Mouse (Mus musculus) heart, postnatal 0 days (tissue): ENCODE data around the gene Dlg2. TPM values are rescaled to one million over a fixed set of nuclear protein-coding genes. Genes with fewer than 3 reads are reported as not detected.

Experiments
- ATAC-seq: fragments of 200-750 bp; cut with Nextera tagmentation; 2 replicates; pipeline ENCODE4 v1.8.0; 2017; ENCODE audit warnings: low read depth, moderate number of reproducible peaks, moderate library complexity; ENCODE audit not compliant: insufficient read depth
- DNase-seq: peaks from one replicate; pipeline ENCODE4 v3.0.0-alpha.2; 2016; ENCODE audit warnings: low spot score
- H3K27ac ChIP-seq: fragments of 300-500 bp; sonication (generic); 2 replicates; pipeline ENCODE4 v1.5.1; 2014; ENCODE audit warnings: low read depth, mild to moderate bottlenecking
- H3K27me3 ChIP-seq: fragments of 300-500 bp; sonication (generic); 2 replicates; pipeline ENCODE4 v1.6.1; 2014; ENCODE audit warnings: low read length, mixed read lengths; ENCODE audit not compliant: control insufficient read depth, insufficient read depth
- H3K36me3 ChIP-seq: fragments of 300-500 bp; sonication (generic); replicated peaks from 2 replicates; pipeline ENCODE4 v1.6.1; 2014; ENCODE audit warnings: low read length, mixed read lengths; ENCODE audit not compliant: control insufficient read depth, insufficient read depth
- H3K4me1 ChIP-seq: fragments of 300-500 bp; sonication (generic); 2 replicates; pipeline ENCODE4 v1.6.1; 2014; ENCODE audit warnings: antibody characterized with exemption; ENCODE audit not compliant: control insufficient read depth, insufficient read depth
- H3K4me2 ChIP-seq: fragments of 300-500 bp; sonication (generic); 2 replicates; pipeline ENCODE4 v1.6.1; 2014; ENCODE audit warnings: low read depth, mild to moderate bottlenecking, low read length, moderate library complexity
- H3K4me3 ChIP-seq: fragments of 300-500 bp; sonication (generic); 2 replicates; pipeline ENCODE4 v1.5.1; 2014; ENCODE audit warnings: low read depth, low read length
- H3K9ac ChIP-seq: fragments of 300-500 bp; sonication (generic); replicated peaks from 2 replicates; pipeline ENCODE4 v1.6.1; 2014; ENCODE audit warnings: low read depth, low read length, mixed read lengths
- H3K9me3 ChIP-seq: fragments of 300-500 bp; sonication (generic); replicated peaks from 2 replicates; pipeline ENCODE4 v1.6.1; 2016; ENCODE audit warnings: low read length; ENCODE audit not compliant: control insufficient read depth
- CTCF ChIP-seq: IDR thresholded peaks from 2 replicates; pipeline ENCODE4 v1.5.1; 2016; ENCODE audit warnings: antibody characterized with exemption, control low read depth, low read depth
- EP300 ChIP-seq: IDR thresholded peaks from 2 replicates; pipeline ENCODE4 v1.6.1; 2016; ENCODE audit warnings: antibody characterized with exemption, low read depth
- WGBS: fragments of 180-500 bp; shearing (Covaris S2); extraction: QIAGEN DNeasy Blood & Tissue Kit; methylation state at CpG from one replicate; pipeline ENCODE4 v1.1.7; 2014; 5-methylcytosine and 5-hydroxymethylcytosine counted together
- polyA plus RNA-seq: library from polyadenylated mRNA; unstranded; fragments of >200 nt; fragmentation: Nextera tagmentation; extraction: Ambion mirVana; gene quantifications from 2 replicates; pipeline ENCODE4 v1.2.1, GENCODE M21; 2015
- total RNA-seq: library from RNA; depleted of rRNA; stranded (reverse); fragments of >200 nt; gene quantifications from 2 replicates; pipeline ENCODE4 v1.2.3, GENCODE M21; 2014; ENCODE audit warnings: low replicate concordance

Dlg2 gene
- total and polyA plus RNA-seq, 2 experiments from 2014 or later: 1.3 to 2.3 TPM

DNA sequence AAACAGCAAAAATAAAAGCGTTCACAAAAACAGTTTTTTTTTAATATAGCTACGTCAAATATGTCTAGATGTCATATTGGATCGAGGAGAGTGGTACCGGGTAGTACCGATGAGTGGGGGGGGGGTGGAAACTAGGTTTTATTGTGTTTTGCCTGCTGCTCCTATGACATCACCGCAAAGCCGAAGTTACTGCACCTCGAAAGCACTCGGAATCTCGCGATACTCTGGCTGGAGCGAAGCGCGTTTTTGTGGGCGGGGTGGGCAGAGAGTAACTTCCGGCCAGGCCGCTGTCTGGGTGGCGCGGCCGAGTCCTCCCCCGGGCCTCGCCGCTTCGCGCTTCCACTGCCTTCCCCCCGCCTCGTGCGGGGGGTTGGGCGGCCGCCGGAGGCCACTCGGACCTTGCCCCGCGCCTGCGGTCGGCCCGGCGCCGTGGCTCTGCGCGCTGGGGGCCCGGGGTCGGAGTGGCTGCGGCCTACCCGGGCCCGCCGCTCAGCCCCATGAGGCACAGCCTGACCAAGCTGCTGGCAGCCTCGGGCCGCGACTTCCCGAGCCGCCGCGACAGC is 33.9 kb upstream of the Dlg2 start, which contains the start of gene Crebzf:
Gene Crebzf, plus strand, starts transcription at position 212 of the 563 bp plus-strand sequence.
- TF ChIP-seq CTCF (no peak), EP300 (peak; percentile 96)
- H3K9me3 ChIP-seq: no peaks in the 10 kb centered on the region
- DNase-seq: peak; percentile 98
- peak within 1 kb of the TSS; percentile 97 for H3K4me2 ChIP-seq
- 0 out of 2 replicates have a peak, but pooled peaks cover 5% of the 10 kb centered on the region for H3K36me3 ChIP-seq
- peak within 1 kb of the TSS; percentile 100 for H3K27ac ChIP-seq
- WGBS: under 1% methylated on average over 37 of the region's 54 CpGs
- no peaks in the 10 kb centered on the region for H3K27me3 ChIP-seq
- peak within 1 kb of the TSS; percentile 100 for H3K4me3 ChIP-seq
- ATAC-seq: peak; percentile 95
- H3K9ac ChIP-seq: peak within 1 kb of the TSS; percentile 100
- peaks cover 10% of the 10 kb centered on the region; the same call in 1 of the 2 replicates for H3K4me1 ChIP-seq

DNA sequence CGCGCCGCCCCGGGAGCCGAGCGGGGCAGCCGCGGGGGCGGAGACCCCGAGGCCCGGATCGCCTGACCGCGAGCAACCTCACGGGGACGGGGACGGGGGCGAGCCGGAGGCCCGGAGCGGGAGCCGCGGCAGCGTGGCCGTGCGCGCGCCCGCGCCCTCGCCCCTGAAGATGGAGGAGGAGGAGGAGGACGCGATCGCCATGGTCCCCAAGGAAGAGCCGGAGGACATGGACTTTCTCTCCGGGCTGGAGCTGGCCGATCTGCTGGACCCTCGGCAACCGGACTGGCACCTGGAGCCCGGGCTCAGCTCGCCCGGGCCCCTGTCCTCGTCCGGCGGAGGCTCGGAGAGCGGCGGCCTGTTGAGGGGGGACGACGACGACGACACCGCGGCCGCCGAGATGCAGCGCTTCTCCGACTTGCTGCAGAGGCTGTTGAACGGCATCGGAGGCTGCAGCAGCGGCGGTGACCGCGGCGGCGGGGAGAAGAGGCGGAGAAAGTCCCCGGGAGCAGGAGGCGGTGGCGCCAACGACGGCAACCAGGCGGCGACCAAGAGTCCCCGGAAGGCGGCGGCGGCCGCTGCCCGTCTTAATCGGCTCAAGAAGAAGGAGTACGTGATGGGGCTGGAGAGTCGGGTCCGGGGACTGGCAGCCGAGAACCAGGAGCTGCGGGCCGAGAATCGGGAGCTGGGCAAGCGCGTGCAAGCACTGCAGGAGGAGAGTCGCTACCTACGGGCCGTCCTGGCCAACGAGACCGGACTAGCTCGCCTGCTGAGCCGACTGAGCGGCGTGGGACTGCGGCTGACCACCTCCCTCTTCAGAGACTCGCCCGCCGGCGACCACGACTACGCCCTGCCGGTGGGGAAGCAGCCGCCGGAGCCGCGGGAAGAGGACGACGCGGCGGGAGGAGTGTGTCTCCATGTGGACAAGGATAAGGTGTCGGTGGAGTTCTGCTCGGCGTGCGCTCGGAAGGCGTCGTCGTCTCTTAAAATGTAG is 33.1 kb upstream of the Dlg2 start:
- under 1% methylated on average over 98 of the region's 123 CpGs for WGBS

DNA sequence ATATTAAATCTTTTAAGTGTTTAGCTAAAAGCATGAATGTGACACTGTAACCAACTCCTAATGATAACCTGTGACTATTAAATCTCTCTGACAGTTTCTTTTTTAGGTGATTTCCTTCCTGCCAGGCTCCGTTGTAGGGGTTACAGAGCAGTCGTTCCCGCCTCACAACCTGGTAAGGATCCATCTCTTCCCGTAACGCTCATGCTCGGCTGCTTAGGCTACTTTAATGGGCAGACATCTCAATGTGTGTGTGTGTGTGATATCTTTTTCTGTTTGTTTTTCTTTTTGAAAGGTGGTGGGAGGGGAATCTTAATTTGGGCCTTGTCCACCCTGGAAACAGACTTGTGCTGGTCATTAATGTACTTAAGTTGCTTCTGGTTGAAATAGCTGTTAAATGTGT is 32.3 kb upstream of the Dlg2 start:
- Histone ChIP-seq H3K9ac (peak overlapping the region; percentile 100), H3K4me3 (peak overlapping the region; percentile 100), H3K27ac (peak overlapping the region; percentile 100; the same call in 1 of the 2 replicates), H3K4me2 (peak overlapping the region; percentile 97), H3K4me1 (peaks cover 12% of the 10 kb centered on the region; the same call in 1 of the 2 replicates), H3K27me3 (no peaks in the 10 kb centered on the region), H3K9me3 (no peaks in the 10 kb centered on the region), H3K36me3 (peaks cover 9% of the 10 kb centered on the region; the same call in 1 of the 2 replicates)
- WGBS: 0% methylated on average over 6 of the region's 6 CpGs
- ATAC-seq: no peak
- TF ChIP-seq EP300 (no peak), CTCF (no peak)
- no peak for DNase-seq

More for the DNA sequence above, 33.1 kb upstream of the Dlg2 start:
- peak overlapping the region; percentile 100 for H3K4me3 ChIP-seq
- peak overlapping the region; percentile 100 for H3K9ac ChIP-seq
- H3K27me3 ChIP-seq: no peaks in the 10 kb centered on the region
- peaks cover 12% of the 10 kb centered on the region; the same call in 1 of the 2 replicates for H3K4me1 ChIP-seq
- DNase-seq: peak; percentile 60
- TF ChIP-seq CTCF (peak; percentile 32), EP300 (no peak)
- peak overlapping the region; percentile 97 for H3K4me2 ChIP-seq
- peak overlapping the region; percentile 100 for H3K27ac ChIP-seq
- H3K36me3 ChIP-seq: peaks cover 6% of the 10 kb centered on the region; the same call in 1 of the 2 replicates
- H3K9me3 ChIP-seq: no peaks in the 10 kb centered on the region
- ATAC-seq: peak; percentile 77

DNA sequence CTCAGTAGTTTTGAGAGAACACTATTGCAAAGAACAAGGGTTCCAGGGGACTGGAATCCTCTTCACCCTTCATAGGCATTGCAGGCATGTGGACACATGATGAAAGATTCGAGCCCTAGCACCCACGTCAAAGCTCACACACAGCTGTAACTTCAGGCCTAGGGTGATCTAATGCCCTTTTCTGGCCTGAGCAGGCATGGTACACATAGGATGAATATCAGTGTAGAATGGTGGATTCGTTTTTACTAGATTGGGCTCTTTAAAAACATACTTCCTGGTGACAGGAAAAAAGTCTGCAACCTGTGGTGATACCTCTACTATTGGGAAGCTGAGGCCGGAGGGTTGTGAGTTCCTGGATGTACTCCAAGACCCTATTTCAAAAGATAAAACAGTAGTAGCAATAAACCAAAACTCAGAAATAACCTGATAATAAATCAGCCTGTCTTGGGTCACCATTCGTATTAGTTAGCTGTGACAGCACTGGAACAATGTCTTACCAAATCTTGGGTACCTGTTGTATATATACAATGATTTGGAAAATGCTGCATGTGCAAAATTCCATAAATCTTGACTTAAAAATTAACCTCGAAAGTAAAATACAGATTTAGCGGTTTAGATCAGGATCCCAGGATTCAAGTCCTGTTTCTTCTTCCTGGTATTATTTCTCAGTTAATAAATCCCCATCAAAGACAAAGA is 20.2 kb upstream of the Dlg2 start:
- peak overlapping the region; percentile 97 for H3K27ac ChIP-seq
- TF ChIP-seq EP300 (no peak), CTCF (no peak)
- H3K27me3 ChIP-seq: no peaks in the 10 kb centered on the region
- no peaks in the 10 kb centered on the region for H3K9me3 ChIP-seq
- peak overlapping the region; percentile 94 for H3K4me3 ChIP-seq
- peak overlapping the region; percentile 80 for H3K4me2 ChIP-seq
- WGBS: 10% methylated on average over 7 of the region's 7 CpGs
- DNase-seq (no peak), ATAC-seq (no peak)
- H3K9ac ChIP-seq: peak overlapping the region; percentile 82
- peaks cover 18% of the 10 kb centered on the region; the same call in 1 of the 2 replicates for H3K4me1 ChIP-seq
- peaks cover 26% of the 10 kb centered on the region for H3K36me3 ChIP-seq
